Mouse (Mus musculus) adrenal gland, adult 18-20 months (tissue): ENCODE measurements around the gene Ninj1. TPM values are rescaled to one million over a fixed set of nuclear protein-coding genes. Genes with fewer than 3 reads are reported as not detected.

Source experiments
- DNase-seq, 2 experiments: peaks; one replicate each; pipeline ENCODE4 v3.0.0; 2021 to 2022; ENCODE audit warnings: low spot score in 2 of 2
- total RNA-seq, 2 experiments: library from RNA; stranded (reverse); gene quantifications; 1 replicate in 1 of 2; 2 replicates in 1 of 2; pipeline ENCODE4 v1.2.3; 2021

The Ninj1 gene
- total RNA-seq, 2 experiments from 2014 or later, result 60.6 to 78.3 TPM

- DNase-seq, result no peak
Measured at GRCm38 (mm10) chr13:49220912-49221311, 33.6 kb downstream of the Ninj1 start.

DNA sequence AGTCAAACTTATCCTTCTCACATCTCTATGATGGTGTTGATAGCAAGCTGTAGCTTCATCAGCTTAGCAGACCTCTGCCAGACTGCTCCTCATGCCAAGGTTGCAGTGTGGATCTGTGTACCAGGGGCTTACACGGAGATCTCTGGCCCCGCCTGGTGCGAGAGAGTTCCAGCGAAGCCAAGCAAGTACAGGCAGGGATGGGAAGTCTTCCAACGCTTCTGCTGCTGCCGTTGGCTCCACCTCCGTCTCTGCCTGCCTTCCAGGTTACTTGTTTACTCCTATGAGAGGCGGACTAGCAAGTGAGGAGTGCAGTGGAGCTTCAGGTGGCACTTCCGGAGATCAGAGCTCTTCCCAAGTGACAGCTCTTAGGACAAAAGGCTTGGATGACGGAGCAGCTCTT, 37.0 kb downstream of the Ninj1 start:
- no peak for DNase-seq

DNA sequence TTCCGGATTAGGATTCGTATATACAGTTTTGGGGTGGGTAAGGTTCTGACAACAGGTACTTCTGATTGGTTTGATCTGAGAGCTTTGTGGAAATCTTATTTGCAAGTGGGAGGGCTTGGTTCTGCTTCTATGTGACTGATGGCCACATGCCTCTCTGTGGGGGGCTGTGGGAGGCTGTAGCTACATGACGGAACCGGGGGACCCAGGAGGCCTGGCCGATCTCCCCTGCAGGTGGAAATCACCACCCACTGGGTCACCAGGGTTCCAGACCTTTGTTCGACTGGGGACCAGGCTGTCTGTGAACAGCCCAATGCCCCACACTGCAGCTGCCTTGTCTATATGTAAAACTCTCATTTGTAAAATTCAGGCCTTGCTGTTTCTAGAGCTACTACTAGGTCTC, 37.4 kb downstream of the Ninj1 start:
- no peak for DNase-seq

DNA sequence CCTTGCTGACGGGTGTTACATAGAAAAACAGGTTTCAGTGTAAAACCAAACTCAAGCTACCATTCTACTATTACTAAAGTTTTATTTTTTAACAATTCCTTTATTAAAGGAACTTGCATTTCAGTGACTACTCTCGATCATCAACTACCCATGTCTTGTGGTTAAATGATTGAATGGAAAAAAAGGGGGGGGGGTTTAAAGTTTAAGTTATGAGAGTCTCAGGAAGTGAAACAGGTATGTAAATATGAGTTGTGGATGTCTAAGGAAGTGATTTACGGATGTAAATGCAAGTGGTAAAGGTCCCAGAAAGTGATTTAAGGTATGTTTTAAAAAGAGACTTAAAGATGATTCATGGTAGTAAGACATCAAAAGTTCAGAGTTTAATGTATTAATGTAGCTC, 37.9 kb downstream of the Ninj1 start:
- DNase-seq, result no peak

GRCm38 (mm10) chr13:49225633-49226032, 38.3 kb downstream of the Ninj1 start:
- DNase-seq, result no peak

GRCm38 (mm10) chr13:49233792-49234572, 46.7 kb downstream of the Ninj1 start:
- DNase-seq, result no peak

GRCm38 (mm10) chr13:49234711-49235110, 47.4 kb downstream of the Ninj1 start:
- DNase-seq, result no peak

DNA sequence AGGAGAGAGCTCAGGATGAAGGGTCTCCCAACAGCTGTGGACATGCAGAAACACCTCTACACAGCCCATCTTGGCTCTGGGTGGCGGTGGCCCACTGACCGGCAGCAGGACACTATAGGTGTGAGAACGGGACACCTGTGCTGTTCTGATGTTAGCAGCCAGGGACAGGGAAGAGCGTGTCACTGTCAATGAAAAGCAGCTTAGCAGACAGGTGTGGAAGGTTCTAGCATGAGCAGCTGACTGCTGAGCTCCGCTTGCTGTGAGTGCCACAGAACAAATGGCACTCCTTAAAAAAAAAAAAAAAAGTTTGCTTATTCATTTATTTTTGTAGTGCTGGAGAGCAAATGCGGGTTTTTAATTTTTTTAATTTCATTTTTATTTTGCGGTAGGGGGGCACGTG, 50.3 kb downstream of the Ninj1 start:
- DNase-seq, result no peak

DNA sequence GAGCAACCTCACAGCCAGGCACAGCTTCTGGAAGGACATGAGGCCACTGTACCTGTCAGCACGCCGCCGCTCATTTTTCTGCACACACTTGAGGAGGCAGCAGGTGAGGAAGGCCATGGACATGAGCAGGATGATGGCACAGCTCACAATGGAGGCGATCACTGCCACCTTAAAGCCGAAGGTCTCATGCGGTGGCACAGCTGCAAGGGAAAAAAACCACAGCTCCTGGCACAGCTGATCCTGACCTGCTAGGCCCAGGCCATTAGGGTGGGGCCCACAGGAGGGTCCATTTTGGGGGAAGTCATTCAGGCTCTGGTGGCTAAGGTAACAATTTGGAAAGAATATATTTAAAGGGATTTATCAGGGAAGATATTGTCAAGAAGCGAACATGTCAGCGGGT, 51.5 kb downstream of the Ninj1 start:
- DNase-seq, result no peak

DNA sequence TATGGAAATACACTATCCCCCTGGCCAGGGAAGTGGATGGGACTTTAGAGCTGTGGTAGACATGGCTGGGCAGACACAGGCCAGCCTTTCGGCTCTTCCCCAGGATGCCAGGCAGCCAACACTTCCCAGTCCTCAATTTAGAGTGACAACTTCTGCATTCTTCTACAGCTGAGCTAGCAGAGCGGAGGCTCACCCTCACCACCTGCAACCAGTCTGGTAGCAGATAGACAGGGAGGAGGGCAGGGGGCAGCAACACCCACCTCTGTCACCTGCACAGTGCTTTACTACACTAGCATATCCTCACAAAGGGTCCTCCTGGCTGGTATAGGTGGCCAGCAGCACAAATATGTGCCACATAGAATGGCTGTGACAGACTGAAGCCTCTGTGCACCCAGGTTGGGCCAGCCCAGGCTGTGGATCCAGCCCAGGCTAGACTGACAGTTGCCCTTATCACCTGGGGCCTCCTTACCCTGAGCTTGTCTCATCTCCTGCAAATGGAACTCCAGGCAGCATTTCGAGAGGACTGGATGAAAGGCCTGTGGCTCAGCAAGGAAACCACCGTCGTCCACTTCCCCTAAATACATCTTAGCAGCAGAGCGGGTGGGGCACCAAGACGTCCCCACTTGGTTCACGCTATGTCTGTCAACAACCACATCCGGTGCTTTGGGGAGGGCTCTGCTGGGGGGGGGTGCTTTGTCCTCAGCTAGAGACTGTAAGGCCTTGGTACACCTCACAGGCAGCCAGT, 55.2 kb downstream of the Ninj1 start:
- DNase-seq, result no peak

DNA sequence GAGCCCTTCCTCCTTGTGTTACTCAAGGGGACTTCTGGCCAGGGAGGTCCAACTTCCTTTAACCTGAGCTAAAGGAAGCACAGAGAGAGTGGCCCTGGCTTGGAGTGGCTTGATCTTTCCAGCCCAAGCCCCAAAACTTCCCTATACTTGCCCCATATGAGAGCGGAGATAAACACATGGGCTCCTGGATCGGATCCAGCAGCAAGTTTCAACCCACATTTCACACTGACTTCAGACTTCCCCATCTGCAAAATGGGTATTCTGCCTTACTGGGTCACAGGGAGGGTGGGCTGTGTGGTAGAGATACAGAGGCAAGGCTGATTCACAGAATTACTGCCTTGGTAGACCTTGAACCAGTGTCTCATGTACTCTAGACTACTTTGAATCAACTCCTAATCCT, 56.2 kb downstream of the Ninj1 start:
- no peak for DNase-seq

DNA sequence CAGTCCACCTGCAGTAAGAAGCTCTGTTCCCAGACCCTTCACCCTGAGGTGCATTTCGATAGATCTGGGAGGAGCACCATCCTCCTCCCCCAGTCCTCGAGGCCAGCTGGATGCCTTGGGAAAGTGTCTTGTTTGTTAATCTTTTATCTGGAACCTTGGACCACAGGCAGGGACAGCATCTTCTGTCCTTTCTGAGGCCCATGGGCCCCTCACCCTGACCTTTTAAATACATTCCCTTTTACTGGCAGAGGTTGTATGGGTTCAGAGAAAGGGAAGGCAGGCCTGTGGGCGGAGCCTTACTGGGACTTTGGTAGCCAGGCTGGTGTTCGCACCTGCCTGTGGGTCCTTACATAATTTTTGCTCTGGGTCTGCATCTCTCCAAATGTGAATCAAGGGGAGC, 58.0 kb downstream of the Ninj1 start:
- no peak for DNase-seq

Other genes with a start within 250 kb of the Ninj1 start
- gene Fam120a, start 219.5 kb upstream of the Ninj1 start, total RNA-seq, result 100 to 1,000 TPM; 148 to 180 TPM
- 1 to 10 TPM; 2.3 TPM for gene Wnk2, start 39.5 kb upstream of the Ninj1 start, total RNA-seq
- 10 to 100 TPM; 53.2 to 60.3 TPM for gene Card19, start 28.6 kb downstream of the Ninj1 start, total RNA-seq
- gene Susd3, start 61.2 kb downstream of the Ninj1 start, total RNA-seq, result 1 to 10 TPM; 1.5 to 9.9 TPM
- 1 to 10 TPM; 3.5 to 6.3 TPM for gene Fgd3, start 132.8 kb downstream of the Ninj1 start, total RNA-seq
- 10 to 100 TPM; 45.7 to 51.4 TPM for gene Bicd2, start 154.1 kb downstream of the Ninj1 start, total RNA-seq
- 10 to 100 TPM; 35.9 to 44.8 TPM for gene Ippk, start 233.8 kb downstream of the Ninj1 start, total RNA-seq